Mouse (Mus musculus) ES-Bruce4 (cell line): ENCODE results near the gene Tgfbr2. TPM values are rescaled to one million over a fixed set of nuclear protein-coding genes. Genes with fewer than 3 reads are reported as not detected.
"Not testable (repeated sequence)": the region's sequence is repeated elsewhere in the genome, so short reads cannot be mapped to it uniquely, and the experiment has no call there.

Experiments
- H3K27ac ChIP-seq: 2 replicates; pipeline ENCODE4 v1.5.1; 2012; ENCODE audit warnings: low read length, inconsistent platforms; ENCODE audit not compliant: insufficient read depth
- H3K27me3 ChIP-seq: 2 replicates; pipeline ENCODE4 v1.6.1; 2012; ENCODE audit warnings: mild to moderate bottlenecking, low read length, inconsistent platforms; ENCODE audit not compliant: control insufficient read depth, poor library complexity, insufficient read depth, severe bottlenecking
- H3K36me3 ChIP-seq: 2 replicates; pipeline ENCODE4 v1.6.1; 2012; ENCODE audit warnings: inconsistent platforms, mild to moderate bottlenecking, low read length, moderate library complexity; ENCODE audit not compliant: control insufficient read depth, poor library complexity, insufficient read depth, severe bottlenecking
- H3K4me1 ChIP-seq: one replicate; pipeline ENCODE4 v1.8.1; 2011; ENCODE audit warnings: low read length; ENCODE audit not compliant: control insufficient read depth, insufficient read depth
- H3K4me3 ChIP-seq: 2 replicates; pipeline ENCODE4 v1.5.1; 2011; ENCODE audit warnings: low read depth, mild to moderate bottlenecking, low read length
- H3K9ac ChIP-seq: 2 replicates; pipeline ENCODE4 v1.6.1; 2012; ENCODE audit warnings: low read depth, mild to moderate bottlenecking, inconsistent platforms; ENCODE audit not compliant: poor library complexity, severe bottlenecking
- H3K9me3 ChIP-seq: replicated peaks from 2 replicates; pipeline ENCODE4 v1.6.1; 2012; ENCODE audit warnings: mild to moderate bottlenecking, low read length, inconsistent platforms; ENCODE audit not compliant: control insufficient read depth, poor library complexity, insufficient read depth, severe bottlenecking
- CTCF ChIP-seq: IDR thresholded peaks from one replicate; pipeline ENCODE4 v1.8.1; 2011; ENCODE audit warnings: low read depth, low read length
- EP300 ChIP-seq: IDR thresholded peaks from 2 replicates; pipeline ENCODE4 v1.6.1; 2011; ENCODE audit warnings: low read depth, low read length; ENCODE audit not compliant: insufficient read depth
- POLR2A ChIP-seq: IDR thresholded peaks from one replicate; pipeline ENCODE4 v1.8.1; 2011; ENCODE audit warnings: low read length; ENCODE audit not compliant: insufficient read depth
- polyA plus RNA-seq: library from polyadenylated mRNA; stranded (reverse); fragments of >200 nt; gene quantifications from 2 replicates; pipeline ENCODE4 v1.2.4, GENCODE M21; 2011; ENCODE audit warnings: low read depth; ENCODE audit not compliant: missing spikeins, insufficient read depth, insufficient read length

The Tgfbr2 gene
- polyA plus RNA-seq, 1 experiment = 3.4 TPM

- Histone ChIP-seq H3K36me3 (no peaks in the 10 kb centered on the region), H3K27ac (no peak overlapping the region), H3K9me3 (no peaks in the 10 kb centered on the region), H3K4me1 (no peaks in the 10 kb centered on the region), H3K9ac (no peak overlapping the region), H3K4me3 (no peak overlapping the region), H3K27me3 (no peaks in the 10 kb centered on the region)
- TF ChIP-seq CTCF (no peak), EP300 (no peak), POLR2A (no peak)
These were observed 97.7 kb downstream of the Tgfbr2 start for GRCm38 (mm10) chr9:116077419-116077818.

DNA sequence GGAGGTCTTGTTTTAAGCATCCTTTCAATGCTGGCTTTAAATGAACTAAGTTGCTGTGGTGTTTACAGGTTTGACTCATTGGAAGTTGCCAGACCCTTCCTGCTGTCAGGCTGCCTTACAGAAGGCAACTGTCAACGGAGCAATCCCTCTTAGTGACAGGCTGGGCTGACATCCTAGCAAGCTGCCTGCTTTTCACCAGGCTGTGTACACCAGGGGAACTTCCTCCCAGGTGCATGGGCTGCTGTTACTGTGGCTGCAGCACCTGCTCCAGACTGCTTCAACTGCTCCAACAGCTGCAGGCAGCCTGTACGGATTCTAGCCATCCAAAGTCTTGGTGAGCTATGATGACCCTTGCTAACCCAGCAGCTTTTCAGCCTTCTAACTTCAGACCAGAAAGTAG lies 98.2 kb downstream of the Tgfbr2 start:
- H3K9ac ChIP-seq = no peak overlapping the region
- no peaks in the 10 kb centered on the region for H3K27me3 ChIP-seq
- H3K4me1 ChIP-seq = no peaks in the 10 kb centered on the region
- H3K36me3 ChIP-seq = no peaks in the 10 kb centered on the region
- H3K27ac ChIP-seq = no peak overlapping the region
- no peaks in the 10 kb centered on the region for H3K9me3 ChIP-seq
- TF ChIP-seq CTCF (no peak), EP300 (no peak), POLR2A (no peak)
- H3K4me3 ChIP-seq = no peak overlapping the region

DNA sequence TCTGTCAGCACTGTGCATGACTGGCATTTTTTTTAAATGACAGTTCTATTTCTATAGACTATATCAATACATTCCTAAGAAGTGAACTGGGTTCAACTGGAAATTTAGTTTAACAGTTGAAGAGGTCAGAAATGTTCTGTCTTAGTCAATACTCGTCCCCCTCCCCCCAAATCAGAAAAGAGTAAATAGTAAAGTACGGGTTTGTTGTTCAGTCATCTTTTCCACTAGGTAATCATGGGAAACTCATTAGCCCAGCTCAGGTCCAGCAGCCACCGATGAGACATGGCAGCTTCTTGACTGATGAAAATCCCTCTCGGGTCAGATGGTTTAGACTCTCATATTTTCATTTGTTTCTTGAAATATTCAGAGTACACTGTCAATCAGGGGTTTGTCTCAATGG lies 99.0 kb downstream of the Tgfbr2 start:
- no peaks in the 10 kb centered on the region for H3K36me3 ChIP-seq
- H3K27ac ChIP-seq = no peak overlapping the region
- TF ChIP-seq POLR2A (no peak), CTCF (no peak), EP300 (no peak)
- no peaks in the 10 kb centered on the region for H3K9me3 ChIP-seq
- no peaks in the 10 kb centered on the region for H3K4me1 ChIP-seq
- no peak overlapping the region for H3K9ac ChIP-seq
- H3K4me3 ChIP-seq = no peak overlapping the region
- no peaks in the 10 kb centered on the region for H3K27me3 ChIP-seq

DNA sequence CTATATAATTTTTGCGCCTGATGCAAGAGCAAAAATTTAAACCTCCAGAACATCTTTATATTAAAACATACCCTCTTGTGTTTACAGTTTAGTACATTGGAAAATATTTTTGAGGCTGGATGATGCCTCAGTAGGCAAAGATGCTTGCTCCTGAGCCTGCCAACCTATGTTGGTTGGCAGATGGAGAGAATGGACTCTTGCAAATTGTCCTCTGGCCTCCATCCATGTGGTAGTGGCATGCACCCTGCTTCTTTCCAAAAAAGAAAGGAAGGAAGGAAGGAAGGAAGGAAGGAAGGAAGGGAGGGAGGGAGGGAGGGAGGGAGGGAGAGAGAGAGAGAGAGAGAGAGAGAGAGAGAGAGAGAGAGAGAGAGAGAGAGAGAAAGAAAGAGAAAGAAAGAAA lies 103.6 kb downstream of the Tgfbr2 start:
- not testable (repeated sequence) for H3K9ac ChIP-seq, H3K36me3 ChIP-seq, H3K9me3 ChIP-seq, H3K4me1 ChIP-seq, H3K27me3 ChIP-seq, H3K4me3 ChIP-seq, H3K27ac ChIP-seq

DNA sequence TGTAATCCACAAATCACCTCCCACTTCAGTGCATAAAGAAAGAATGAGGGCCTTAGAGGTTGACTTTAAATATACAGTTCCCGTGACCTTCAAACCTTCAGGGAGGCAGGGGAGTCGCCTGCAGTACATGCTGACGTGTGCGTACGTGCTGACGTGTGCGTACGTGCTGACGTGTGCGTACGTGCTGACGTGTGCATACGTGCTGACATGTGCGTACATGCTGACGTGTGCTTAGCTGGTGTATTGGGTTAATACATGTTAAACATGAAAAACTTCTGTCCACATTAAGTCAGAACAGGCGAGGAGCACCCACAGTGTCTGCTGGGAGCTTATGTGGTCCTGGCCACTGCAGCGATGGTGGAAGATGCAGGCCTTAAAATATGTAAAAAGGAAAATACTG lies 110.4 kb downstream of the Tgfbr2 start:
- Histone ChIP-seq H3K9me3 (no peaks in the 10 kb centered on the region), H3K4me1 (no peaks in the 10 kb centered on the region), H3K36me3 (no peaks in the 10 kb centered on the region), H3K4me3 (no peak overlapping the region), H3K9ac (no peak overlapping the region), H3K27ac (no peak overlapping the region), H3K27me3 (no peaks in the 10 kb centered on the region)
- TF ChIP-seq EP300 = no peak

DNA sequence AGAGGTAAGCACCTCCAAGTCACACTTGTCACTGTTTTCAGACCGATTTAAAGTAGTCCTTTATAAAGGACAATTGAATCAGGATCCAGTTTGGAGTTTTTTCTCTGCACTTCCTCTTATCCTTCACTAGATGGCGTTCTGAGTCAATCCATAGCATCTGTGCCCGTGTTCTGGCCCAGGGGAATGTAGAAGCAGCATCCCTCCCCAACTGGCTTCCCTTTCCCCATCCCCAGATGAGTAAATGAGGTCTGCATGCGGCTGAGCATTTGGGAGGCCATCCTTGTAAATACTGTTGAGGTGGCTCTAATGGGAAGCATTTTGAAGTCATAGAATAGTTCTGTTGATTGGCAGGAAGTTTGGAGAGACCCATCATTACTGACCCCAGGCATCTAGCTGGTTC lies 114.5 kb downstream of the Tgfbr2 start:
- Histone ChIP-seq H3K4me3 (no peak overlapping the region), H3K4me1 (no peaks in the 10 kb centered on the region), H3K27ac (no peak overlapping the region), H3K9ac (no peak overlapping the region), H3K27me3 (no peaks in the 10 kb centered on the region), H3K9me3 (0 out of 2 replicates have a peak, but pooled peaks cover 5% of the 10 kb centered on the region), H3K36me3 (no peaks in the 10 kb centered on the region)
- TF ChIP-seq EP300 (no peak), POLR2A (no peak), CTCF (peak; percentile 52)

GRCm38 (mm10) chr9:116059156-116059555 lies 116.0 kb downstream of the Tgfbr2 start:
- TF ChIP-seq CTCF (peak; percentile 15), EP300 (no peak)
- H3K9ac ChIP-seq = no peak overlapping the region

More at GRCm38 (mm10) chr9:116059156-116059555, 116.0 kb downstream of the Tgfbr2 start:
- Histone ChIP-seq H3K36me3 (no peaks in the 10 kb centered on the region), H3K4me3 (no peak overlapping the region), H3K27me3 (no peaks in the 10 kb centered on the region), H3K27ac (no peak overlapping the region), H3K9me3 (0 out of 2 replicates have a peak, but pooled peaks cover 5% of the 10 kb centered on the region), H3K4me1 (no peaks in the 10 kb centered on the region)
